Mouse (Mus musculus) hindbrain, embryonic 12.5 days (tissue): ENCODE results near the gene Glp2r. TPM values are rescaled to one million over a fixed set of nuclear protein-coding genes. Genes with fewer than 3 reads are reported as not detected.

ENCODE experiments used
- polyA plus RNA-seq: library from polyadenylated mRNA; unstranded; fragments of >200 nt; fragmentation: Nextera tagmentation; extraction: Ambion mirVana; gene quantifications from 2 replicates; pipeline ENCODE4 v1.2.1, GENCODE M21; 2016

Gene Glp2r
- polyA plus RNA-seq, 1 experiment from 2014 or later = not detected

Other genes starting within 250 kb of the Glp2r start
- not detected in 2 replicates for gene Rcvrn, start 75.8 kb downstream of the Glp2r start, polyA plus RNA-seq
- gene Gsg1l2, start 3.5 kb upstream of the Glp2r start, polyA plus RNA-seq = not detected in 2 replicates
- 0.34 TPM in 1 of 2 replicates, not detected in the other for gene Dhrs7c, start 27.0 kb upstream of the Glp2r start, polyA plus RNA-seq
- gene Usp43, start 151.0 kb upstream of the Glp2r start, polyA plus RNA-seq = 0.80 and 0.86 TPM in 2 replicates
- gene Cfap52, start 194.5 kb upstream of the Glp2r start, polyA plus RNA-seq = 4.5 and 7.0 TPM in 2 replicates
- 64.0 and 74.4 TPM in 2 replicates for gene Stx8, start 195.0 kb upstream of the Glp2r start, polyA plus RNA-seq